Comparison of ENCODE assay signal across 8 mouse cellular contexts in genomic region chr13:104519006-104519695, GRCm38 (mm10).
DNase-seq lines count a peak whose midpoint lies in the region; ATAC-seq lines count a peak whose summit lies in the region.

No protein-coding gene starts in this region.

- H3K9ac ChIP-seq in neural tube, embryonic 13.5 days = no peak overlapping the region

- no peaks in the 10 kb centered on the region for H3K27me3 ChIP-seq in forebrain, embryonic 10.5 days (ENCODE audit: poor library complexity, severe bottlenecking)
- H3K27me3 ChIP-seq in neural tube, embryonic 13.5 days = no peaks in the 10 kb centered on the region

- no peak overlapping the region for H3K4me3 ChIP-seq in forebrain, embryonic 10.5 days
- peak overlapping the region; percentile 37; the same call in 1 of the 2 replicates for H3K4me3 ChIP-seq in neural tube, embryonic 13.5 days

- WGBS in forebrain, embryonic 10.5 days = 69% methylated on average over 14 of the region's 14 CpGs
- WGBS in neural tube, embryonic 13.5 days = 35% methylated on average over 14 of the region's 14 CpGs

- peak; percentile 42 for DNase-seq in layer of hippocampus, adult 11-12 months (ENCODE audit: low spot score)
- DNase-seq in layer of hippocampus, adult 9-10 months (ENCODE audit: low spot score) = no peak
- DNase-seq in forebrain, embryonic 10.5 days (ENCODE audit: extremely low spot score, low spot score) = peak; percentile 13
- peak; percentile 20 to 46 for DNase-seq in kidney, postnatal 36 days
- no peak for DNase-seq in gastrocnemius, adult 18-20 months (ENCODE audit: low spot score)
- DNase-seq in spleen, postnatal 10 days (ENCODE audit: low spot score in 2 of 2) = no peak
- no peak for DNase-seq in ovary, postnatal 14 days (ENCODE audit: low spot score)

- H3K9me3 ChIP-seq in forebrain, embryonic 10.5 days = no peaks in the 10 kb centered on the region
- H3K9me3 ChIP-seq in neural tube, embryonic 13.5 days = no peaks in the 10 kb centered on the region

- peak overlapping the region; percentile 60 for H3K4me2 ChIP-seq in neural tube, embryonic 13.5 days

- H3K36me3 ChIP-seq in forebrain, embryonic 10.5 days (replicated peaks) = no peaks in the 10 kb centered on the region
- H3K36me3 ChIP-seq in neural tube, embryonic 13.5 days = no peaks in the 10 kb centered on the region

- peak overlapping the region; percentile 93 for H3K27ac ChIP-seq in forebrain, embryonic 10.5 days
- H3K27ac ChIP-seq in neural tube, embryonic 13.5 days (replicated peaks) = peak overlapping the region; percentile 94

- peak; percentile 62 for ATAC-seq in neural tube, embryonic 13.5 days (ENCODE audit: low read depth)

- peaks cover 19% of the 10 kb centered on the region for H3K4me1 ChIP-seq in forebrain, embryonic 10.5 days
- peaks cover 13% of the 10 kb centered on the region for H3K4me1 ChIP-seq in neural tube, embryonic 13.5 days (replicated peaks)

Comparison
In these comparisons a context has a peak if more than half of its experiments do, and no peak if none do; other contexts are left out.
1. DNase-seq: peak in layer of hippocampus, adult 11-12 months (single experiment), forebrain, embryonic 10.5 days (single experiment) and kidney, postnatal 36 days (2 of 2); none in layer of hippocampus, adult 9-10 months (single experiment), gastrocnemius, adult 18-20 months (single experiment), spleen, postnatal 10 days (0 of 2) and ovary, postnatal 14 days (single experiment).